Mouse (Mus musculus) E14TG2a.4 (cell line): ENCODE measurements at regions not wholly inside any gene's neighbourhood (a gene's known extent, or its start where the extent isn't known, plus 50 kb on each side); places are given as distances from the start of the nearest gene placed in this dataset.

Source experiments
- H3K27me3 ChIP-seq: 2 replicates; pipeline ENCODE4 v1.6.1; 2014; ENCODE audit warnings: low read length, control low read depth; ENCODE audit not compliant: insufficient read depth
- H3K36me3 ChIP-seq: 2 replicates; pipeline ENCODE4 v1.6.1; 2014; ENCODE audit warnings: low read length, control low read depth; ENCODE audit not compliant: insufficient read depth
- H3K4me1 ChIP-seq: replicated peaks from 2 replicates; pipeline ENCODE4 v1.6.1; 2014; ENCODE audit warnings: low read depth, low read length, control low read depth
- H3K4me3 ChIP-seq: replicated peaks from 2 replicates; pipeline ENCODE4 v1.5.1; 2014; ENCODE audit warnings: mild to moderate bottlenecking, low read length
- H3K9me3 ChIP-seq: 2 replicates; pipeline ENCODE4 v1.6.1; 2014; ENCODE audit warnings: low read length, control low read depth
- CTCF ChIP-seq: conservative IDR thresholded peaks from 2 replicates; pipeline ENCODE4 v1.5.1; 2014; ENCODE audit warnings: low read length
- NANOG ChIP-seq: IDR thresholded peaks from 2 replicates; pipeline ENCODE4 v1.6.1; 2014; ENCODE audit warnings: borderline replicate concordance, low read length, mixed read lengths
- POU5F1 ChIP-seq: IDR thresholded peaks from 2 replicates; pipeline ENCODE4 v1.6.1; 2014; ENCODE audit warnings: low read length, borderline replicate concordance

- no peaks in the 10 kb centered on the region for H3K9me3 ChIP-seq
- no peak overlapping the region for H3K4me3 ChIP-seq
- TF ChIP-seq POU5F1 (no peak), CTCF (no peak), NANOG (no peak)
- no peaks in the 10 kb centered on the region for H3K27me3 ChIP-seq
- H3K36me3 ChIP-seq = no peaks in the 10 kb centered on the region
- no peaks in the 10 kb centered on the region for H3K4me1 ChIP-seq
Observed at GRCm38 (mm10) chr2:137257847-137258515, 141.5 kb upstream of the Jag1 start.

GRCm38 (mm10) chr2:137247931-137248330 is 131.5 kb upstream of the Jag1 start:
- TF ChIP-seq CTCF (no peak), NANOG (no peak), POU5F1 (no peak)
- Histone ChIP-seq H3K27me3 (no peaks in the 10 kb centered on the region), H3K4me1 (no peaks in the 10 kb centered on the region), H3K9me3 (no peaks in the 10 kb centered on the region), H3K36me3 (no peaks in the 10 kb centered on the region), H3K4me3 (no peak overlapping the region)

GRCm38 (mm10) chr2:137244370-137244769 is 127.9 kb upstream of the Jag1 start:
- Histone ChIP-seq H3K9me3 (no peaks in the 10 kb centered on the region), H3K4me3 (no peak overlapping the region), H3K27me3 (no peaks in the 10 kb centered on the region), H3K4me1 (no peaks in the 10 kb centered on the region), H3K36me3 (no peaks in the 10 kb centered on the region)
- TF ChIP-seq CTCF = no peak
- no peak for TF ChIP-seq POU5F1
- TF ChIP-seq NANOG = no peak

GRCm38 (mm10) chr2:137243914-137244313 is 127.5 kb upstream of the Jag1 start:
- Histone ChIP-seq H3K4me1 (no peaks in the 10 kb centered on the region), H3K36me3 (no peaks in the 10 kb centered on the region), H3K9me3 (no peaks in the 10 kb centered on the region), H3K4me3 (no peak overlapping the region), H3K27me3 (no peaks in the 10 kb centered on the region)
- TF ChIP-seq POU5F1 (no peak), CTCF (no peak), NANOG (no peak)

- H3K4me1 ChIP-seq = no peaks in the 10 kb centered on the region
- no peak for TF ChIP-seq NANOG
- H3K9me3 ChIP-seq = no peaks in the 10 kb centered on the region
- H3K36me3 ChIP-seq = no peaks in the 10 kb centered on the region
- no peaks in the 10 kb centered on the region for H3K27me3 ChIP-seq
- no peak overlapping the region for H3K4me3 ChIP-seq
Observed at GRCm38 (mm10) chr2:137236961-137237360, 120.5 kb upstream of the Jag1 start.

GRCm38 (mm10) chr2:137233936-137234335 is 117.5 kb upstream of the Jag1 start:
- no peaks in the 10 kb centered on the region for H3K4me1 ChIP-seq
- TF ChIP-seq NANOG (no peak), POU5F1 (no peak), CTCF (no peak)
- no peaks in the 10 kb centered on the region for H3K9me3 ChIP-seq
- H3K4me3 ChIP-seq = no peak overlapping the region
- no peaks in the 10 kb centered on the region for H3K36me3 ChIP-seq
- 0 out of 2 replicates have a peak, but pooled peaks cover 2% of the 10 kb centered on the region for H3K27me3 ChIP-seq

- Histone ChIP-seq H3K4me1 (no peaks in the 10 kb centered on the region; the same call in 1 of the 2 replicates), H3K9me3 (no peaks in the 10 kb centered on the region), H3K27me3 (0 out of 2 replicates have a peak, but pooled peaks cover 2% of the 10 kb centered on the region), H3K36me3 (no peaks in the 10 kb centered on the region), H3K4me3 (no peak overlapping the region)
- TF ChIP-seq POU5F1 = no peak
- no peak for TF ChIP-seq CTCF
- TF ChIP-seq NANOG = no peak
Observed at GRCm38 (mm10) chr2:137231161-137231560, 114.7 kb upstream of the Jag1 start.

GRCm38 (mm10) chr2:137229422-137230069 is 113.1 kb upstream of the Jag1 start:
- TF ChIP-seq NANOG (no peak), CTCF (no peak), POU5F1 (no peak)
- H3K9me3 ChIP-seq = no peaks in the 10 kb centered on the region

GRCm38 (mm10) chr2:137227495-137227894 is 111.1 kb upstream of the Jag1 start:
- Histone ChIP-seq H3K4me1 (no peaks in the 10 kb centered on the region; the same call in 1 of the 2 replicates), H3K27me3 (0 out of 2 replicates have a peak, but pooled peaks cover 2% of the 10 kb centered on the region), H3K9me3 (no peaks in the 10 kb centered on the region), H3K36me3 (no peaks in the 10 kb centered on the region), H3K4me3 (no peak overlapping the region)
- peak; percentile 96 for TF ChIP-seq NANOG
- no peak for TF ChIP-seq CTCF
- TF ChIP-seq POU5F1 = no peak

More at GRCm38 (mm10) chr2:137229422-137230069, 113.1 kb upstream of the Jag1 start:
- no peaks in the 10 kb centered on the region; the same call in 1 of the 2 replicates for H3K4me1 ChIP-seq
- H3K4me3 ChIP-seq = no peak overlapping the region
- no peaks in the 10 kb centered on the region for H3K36me3 ChIP-seq
- 0 out of 2 replicates have a peak, but pooled peaks cover 2% of the 10 kb centered on the region for H3K27me3 ChIP-seq
